Mouse (Mus musculus) thymus, postnatal 14 days (tissue): ENCODE data around the gene Rasa2.
"Not testable (repeated sequence)": the region's sequence is repeated elsewhere in the genome, so short reads cannot be mapped to it uniquely, and the experiment has no call there.

ENCODE experiments used
- DNase-seq: peaks from one replicate; pipeline ENCODE4 v3.0.0; 2021

The Rasa2 gene

GRCm38 (mm10) chr9:96521574-96521973 is 109.8 kb downstream of the Rasa2 start:
- DNase-seq = not testable (repeated sequence)

- peak; percentile 39 for DNase-seq
Measured at GRCm38 (mm10) chr9:96517429-96517828, 114.0 kb downstream of the Rasa2 start.

- no peak for DNase-seq
Measured at GRCm38 (mm10) chr9:96516806-96517205, 114.6 kb downstream of the Rasa2 start.

GRCm38 (mm10) chr9:96515737-96516136 is 115.7 kb downstream of the Rasa2 start:
- DNase-seq = no peak

- DNase-seq = no peak
Measured at GRCm38 (mm10) chr9:96514278-96514677, 117.1 kb downstream of the Rasa2 start.

- DNase-seq = no peak
Measured at GRCm38 (mm10) chr9:96506011-96506498, 125.4 kb downstream of the Rasa2 start.

GRCm38 (mm10) chr9:96505156-96505555 is 126.3 kb downstream of the Rasa2 start:
- no peak for DNase-seq

GRCm38 (mm10) chr9:96504116-96504895 is 127.1 kb downstream of the Rasa2 start:
- DNase-seq = no peak

GRCm38 (mm10) chr9:96502856-96503610 is 128.4 kb downstream of the Rasa2 start:
- DNase-seq = no peak

GRCm38 (mm10) chr9:96501217-96501616 is 130.2 kb downstream of the Rasa2 start:
- no peak for DNase-seq

GRCm38 (mm10) chr9:96493212-96493611 is 138.2 kb downstream of the Rasa2 start:
- DNase-seq = no peak

GRCm38 (mm10) chr9:96491810-96492209 is 139.6 kb downstream of the Rasa2 start:
- DNase-seq = peak; percentile 62
